Mouse (Mus musculus): ENCODE data around the gene Chrna3.

DNA sequence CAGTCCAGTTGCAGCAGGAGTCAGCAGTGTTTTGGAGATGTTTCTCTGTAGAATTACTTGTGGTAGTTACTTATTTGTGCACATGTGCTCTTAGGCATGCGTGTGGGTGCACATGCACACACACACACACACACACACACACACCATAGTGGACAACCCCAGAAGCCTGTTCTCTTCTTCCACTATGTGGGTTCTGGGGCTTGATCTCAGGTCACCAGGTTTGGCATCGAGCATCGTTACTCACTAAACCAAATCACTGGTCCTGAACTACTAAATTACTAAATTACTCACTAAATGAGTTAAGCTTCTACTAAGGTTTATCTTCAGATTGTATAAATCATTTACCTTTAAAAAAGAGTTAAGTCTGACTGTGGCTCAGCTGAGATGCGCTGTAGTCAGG lies 31.7 kb upstream of the Chrna3 start:
- TF ChIP-seq CHD2 (IDR thresholded peaks at IDR 0.05; ENCODE audit: low read length) (no peak), CTCF (IDR thresholded peaks at IDR 0.05 in 2 of 3, conservative IDR thresholded peaks at IDR 0.05 in 1 of 3; ENCODE audit: control insufficient read depth in 1 of 3, insufficient read depth in 1 of 3, low read depth in 2 of 3, low read length in 3 of 3, poor library complexity in 1 of 3, severe bottlenecking in 1 of 3) (no peak), ETS1 (IDR thresholded peaks at IDR 0.05; ENCODE audit: low read depth, low read length) (no peak), KAT2A (conservative IDR thresholded peaks at IDR 0.05; ENCODE audit: low read depth, low read length) (no peak), TBP (IDR thresholded peaks at IDR 0.05; ENCODE audit: low read depth, low read length) (no peak), E2F4 (IDR thresholded peaks at IDR 0.05; ENCODE audit: borderline replicate concordance, low read depth, low read length) (no peak), GATA1 (IDR thresholded peaks at IDR 0.05; ENCODE audit: low read depth, low read length) (no peak), MAFK (IDR thresholded peaks at IDR 0.05; ENCODE audit: borderline replicate concordance, low read depth, low read length) (no peak), BHLHE40 (IDR thresholded peaks at IDR 0.05; ENCODE audit: borderline replicate concordance, low read depth, low read length) (no peak), ZC3H11A (IDR thresholded peaks at IDR 0.05; ENCODE audit: low read depth, low read length) (no peak), EP300 (IDR thresholded peaks at IDR 0.05; ENCODE audit: low read depth in 1 of 2, low read length in 2 of 2) (no peak), MAZ (IDR thresholded peaks at IDR 0.05; ENCODE audit: low read depth, low read length) (no peak), USF1 (IDR thresholded peaks at IDR 0.05; ENCODE audit: low read depth, low read length) (no peak), POLR2AphosphoS5 (IDR thresholded peaks at IDR 0.05; ENCODE audit: borderline replicate concordance, low read depth, low read length) (no peak)

All from MEL (cell line).